Mouse (Mus musculus) G1E (cell line): ENCODE measurements around the gene Sema5b.

Source experiments
- CTCF ChIP-seq: IDR thresholded peaks from 2 replicates; pipeline ENCODE4 v1.5.1; 2012; ENCODE audit warnings: low read depth, low read length, inconsistent platforms, mixed read lengths
- GATA1 ChIP-seq: IDR thresholded peaks from 2 replicates; pipeline ENCODE4 v1.6.1; 2012; ENCODE audit warnings: borderline replicate concordance, low read length, inconsistent platforms, mixed read lengths
- TAL1 ChIP-seq: conservative IDR thresholded peaks from 2 replicates; pipeline ENCODE4 v1.6.1; 2012; ENCODE audit warnings: low read depth, low read length, inconsistent platforms, mixed read lengths

DNA sequence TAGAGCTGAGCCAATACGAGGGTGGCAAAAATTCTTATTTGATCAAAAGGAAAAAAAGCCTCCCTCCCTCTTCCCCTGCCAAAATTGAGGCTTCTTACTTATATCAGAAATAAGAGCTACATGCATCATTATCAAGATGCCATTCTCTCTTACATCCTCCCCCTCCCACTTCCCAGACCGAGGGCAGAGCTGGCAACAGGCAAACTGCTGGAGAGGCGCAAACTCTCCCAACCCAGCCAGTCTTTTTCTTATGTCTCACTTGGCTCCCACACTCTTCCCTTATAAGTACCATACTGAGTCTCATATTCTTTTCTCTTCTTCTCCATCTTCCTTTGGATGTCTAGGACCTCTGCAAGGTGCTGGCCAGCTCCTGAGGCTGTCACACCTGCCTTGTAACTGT lies 6.3 kb upstream of the Sema5b start:
- TF ChIP-seq CTCF (no peak), TAL1 (no peak), GATA1 (no peak)
